12 mouse cellular contexts compared by ENCODE assay signal in the genomic region with DNA sequence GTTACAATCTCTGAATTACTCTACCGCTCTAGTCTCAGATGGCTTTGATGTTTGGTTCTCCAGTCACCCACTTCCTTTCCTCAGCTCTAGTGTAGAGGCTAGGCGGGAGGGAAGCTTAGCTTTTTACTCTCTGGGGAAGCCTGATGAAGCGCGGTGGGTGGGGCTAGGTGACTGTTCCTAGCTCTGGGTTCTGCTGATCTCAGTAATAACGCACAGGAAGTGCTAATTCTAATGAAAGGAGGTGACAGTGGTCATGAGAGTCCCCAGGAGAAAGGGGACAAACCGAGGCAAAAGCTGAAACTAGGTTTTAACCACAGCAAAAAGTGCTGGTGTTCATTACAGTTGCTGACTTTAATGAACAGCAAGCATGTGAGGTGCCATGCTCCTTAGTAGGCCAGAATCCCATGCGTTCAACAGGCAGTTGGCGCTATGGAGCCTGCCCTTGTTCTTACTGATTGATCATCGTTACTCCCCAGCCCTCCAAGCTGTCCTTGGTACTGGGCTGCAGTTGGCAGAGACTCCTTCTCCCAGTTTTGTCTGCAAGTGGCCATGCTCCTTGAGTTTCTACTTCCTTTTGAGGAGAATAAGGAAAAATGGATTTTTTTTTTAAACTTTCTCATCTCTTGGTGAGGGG.
DNase-seq lines count a peak whose midpoint lies in the region; ATAC-seq and TF ChIP-seq lines count a peak whose summit lies in the region.
"Had no signal": no experiment of that assay in that cellular context is flagged by ENCODE, and none has a peak within 500 bp of the region (broad histone marks: within the 10 kb centered on the region; RNA-seq: fewer than 3 reads in every experiment).

No protein-coding gene starts in this region.

- ATAC-seq in stomach, postnatal 0 days (ENCODE audit: low FRiP score, low TSS enrichment): no peak
- ATAC-seq: midbrain, embryonic 16.5 days; Patski had no signal

- TF ChIP-seq EP300 in stomach, postnatal 0 days (optimal IDR thresholded peaks at IDR 0.05): no peak

- H3K36me3 ChIP-seq in macrophage (ENCODE audit: inconsistent target): no peaks in the 10 kb centered on the region
- no peaks in the 10 kb centered on the region for H3K36me3 ChIP-seq in stomach, postnatal 0 days (ENCODE audit: control insufficient read depth, insufficient read depth, low read length)
- H3K36me3 ChIP-seq in embryonic facial prominence, embryonic 10.5 days (replicated peaks): no peaks in the 10 kb centered on the region
- H3K36me3 ChIP-seq: liver, embryonic 15.5 days had no signal

- no peaks in the 10 kb centered on the region for H3K27me3 ChIP-seq in stomach, postnatal 0 days (ENCODE audit: control insufficient read depth, insufficient read depth, low read length)
- peaks cover 12% of the 10 kb centered on the region for H3K27me3 ChIP-seq in embryonic facial prominence, embryonic 10.5 days (replicated peaks; ENCODE audit: low read depth, poor library complexity, severe bottlenecking)
- H3K27me3 ChIP-seq: liver, embryonic 15.5 days; Patski had no signal

- H3K4me2 ChIP-seq in stomach, postnatal 0 days (replicated peaks; ENCODE audit: low read depth): no peak overlapping the region
- H3K4me2 ChIP-seq: liver, embryonic 15.5 days had no signal

- peak overlapping the region; percentile 15; the same call in 1 of the 2 replicates for H3K27ac ChIP-seq in macrophage
- H3K27ac ChIP-seq in stomach, postnatal 0 days (replicated peaks): no peak overlapping the region
- H3K27ac ChIP-seq in embryonic facial prominence, embryonic 10.5 days (replicated peaks): no peak overlapping the region
- H3K27ac ChIP-seq: liver, embryonic 15.5 days had no signal

- no peak overlapping the region for H3K9ac ChIP-seq in stomach, postnatal 0 days (ENCODE audit: low read length)
- H3K9ac ChIP-seq: liver, embryonic 15.5 days had no signal

- no peak overlapping the region for H3K4me3 ChIP-seq in macrophage (ENCODE audit: inconsistent target)
- H3K4me3 ChIP-seq in stomach, postnatal 0 days (ENCODE audit: low read depth, low read length): no peak overlapping the region
- H3K4me3 ChIP-seq in embryonic facial prominence, embryonic 10.5 days: no peak overlapping the region
- H3K4me3 ChIP-seq: liver, embryonic 15.5 days had no signal

- H3K4me1 ChIP-seq in stomach, postnatal 0 days (replicated peaks; ENCODE audit: control insufficient read depth, insufficient read depth): no peaks in the 10 kb centered on the region
- H3K4me1 ChIP-seq in embryonic facial prominence, embryonic 10.5 days: peaks cover 37% of the 10 kb centered on the region

- 0 out of 2 replicates have a peak, but pooled peaks have one; percentile 5 for TF ChIP-seq CTCF in stomach, postnatal 0 days (IDR thresholded peaks at IDR 0.05; ENCODE audit: low read depth)

- H3K79me2 ChIP-seq in macrophage (ENCODE audit: inconsistent target): no peaks in the 10 kb centered on the region

- DNase-seq in adrenal gland, postnatal 14 days: peak; percentile 31
- no peak for DNase-seq in adrenal gland, postnatal 10 days
- peak; percentile 87 for DNase-seq in CD4-positive helper T cell, adult 2 months (ENCODE audit: low read depth, low spot score)
- DNase-seq in stomach, postnatal 0 days (ENCODE audit: low spot score): no peak
- DNase-seq in layer of hippocampus, postnatal 25 days (ENCODE audit: extremely low spot score in 1 of 2, low spot score in 1 of 2): no peak
- no peak for DNase-seq in frontal cortex, postnatal 14 days (ENCODE audit: low spot score in 2 of 2)
- DNase-seq in embryonic facial prominence, embryonic 10.5 days (ENCODE audit: low spot score): no peak
- DNase-seq: cerebellum, postnatal 10 days had no signal

- WGBS in macrophage (ENCODE audit: missing documents): 16% methylated on average over 9 of the region's 9 CpGs
- WGBS in stomach, postnatal 0 days: 46% methylated on average over 9 of the region's 9 CpGs
- WGBS in embryonic facial prominence, embryonic 10.5 days: 33% methylated on average over 9 of the region's 9 CpGs

- no peaks in the 10 kb centered on the region for H3K9me3 ChIP-seq in stomach, postnatal 0 days (ENCODE audit: control insufficient read depth, low read length)
- H3K9me3 ChIP-seq in embryonic facial prominence, embryonic 10.5 days: no peaks in the 10 kb centered on the region
- H3K9me3 ChIP-seq: liver, embryonic 15.5 days had no signal

Comparison
In these comparisons a context has a peak if more than half of its experiments do, and no peak if none do; other contexts are left out.
1. DNase-seq: peak in adrenal gland, postnatal 14 days (single experiment) and CD4-positive helper T cell, adult 2 months (single experiment); none in adrenal gland, postnatal 10 days (single experiment), stomach, postnatal 0 days (single experiment), layer of hippocampus, postnatal 25 days (0 of 2), frontal cortex, postnatal 14 days (0 of 2) and embryonic facial prominence, embryonic 10.5 days (single experiment).